Mouse (Mus musculus) MEL (cell line): ENCODE results near the gene Sgcd. TPM values are rescaled to one million over a fixed set of nuclear protein-coding genes. Genes with fewer than 3 reads are reported as not detected.

Source experiments
- DNase-seq: peaks from one replicate; pipeline ENCODE4 v3.0.0; 2011; ENCODE audit warnings: low read depth, low spot score
- H3K27ac ChIP-seq: 2 replicates; pipeline ENCODE4 v1.5.1; 2012; ENCODE audit warnings: low read depth, mild to moderate bottlenecking, control low read depth, low read length, moderate library complexity; ENCODE audit not compliant: control insufficient read depth
- H3K27me3 ChIP-seq, 2 experiments: fragments of 150-350 bp in 1 of 2; sonication (generic) in 1 of 2; 2 replicates each; pipeline ENCODE4 v1.6.1; 2012; ENCODE audit warnings: low read length in 2 of 2, mild to moderate bottlenecking in 2 of 2, improper control_type of control experiment in 1 of 2, moderate library complexity in 1 of 2; ENCODE audit not compliant: insufficient read depth in 2 of 2, control insufficient read depth in 1 of 2
- H3K36me3 ChIP-seq, 2 experiments: 2 replicates each; pipeline ENCODE4 v1.6.1; 2012 to 2014; ENCODE audit warnings: low read length in 2 of 2, improper control_type of control experiment in 1 of 2, inconsistent platforms in 1 of 2, mild to moderate bottlenecking in 1 of 2; ENCODE audit not compliant: insufficient read depth in 2 of 2, control insufficient read depth in 1 of 2
- H3K4me1 ChIP-seq, 2 experiments: fragments of 150-350 bp in 1 of 2; sonication (generic) in 1 of 2; 2 replicates each; pipeline ENCODE4 v1.6.1; 2012; ENCODE audit warnings: low read length in 2 of 2, improper control_type of control experiment in 1 of 2, mild to moderate bottlenecking in 1 of 2; ENCODE audit not compliant: insufficient read depth in 2 of 2, control insufficient read depth in 1 of 2
- H3K4me3 ChIP-seq, 2 experiments: fragments of 150-350 bp in 1 of 2; sonication (generic) in 1 of 2; 2 replicates each; pipeline ENCODE4 v1.5.1; 2012; ENCODE audit warnings: low read depth in 2 of 2, low read length in 2 of 2, mild to moderate bottlenecking in 2 of 2, moderate library complexity in 2 of 2, control low read depth in 1 of 2, improper control_type of control experiment in 1 of 2; ENCODE audit not compliant: control insufficient read depth in 1 of 2, insufficient read depth in 1 of 2
- H3K79me2 ChIP-seq: 2 replicates; pipeline ENCODE4 v1.6.1; 2012; ENCODE audit warnings: mild to moderate bottlenecking, low read length, moderate library complexity; ENCODE audit not compliant: control insufficient read depth, poor library complexity, insufficient read depth
- H3K9ac ChIP-seq: 2 replicates; pipeline ENCODE4 v1.6.1; 2012; ENCODE audit warnings: low read depth, mild to moderate bottlenecking, control low read depth, low read length, moderate library complexity; ENCODE audit not compliant: control insufficient read depth, poor library complexity, severe bottlenecking
- H3K9me3 ChIP-seq: fragments of 150-350 bp; sonication (generic); replicated peaks from 2 replicates; pipeline ENCODE4 v1.6.1; 2012; ENCODE audit warnings: mild to moderate bottlenecking, low read length, improper control_type of control experiment, moderate library complexity; ENCODE audit not compliant: insufficient read depth
- BHLHE40 ChIP-seq: IDR thresholded peaks from 2 replicates; pipeline ENCODE4 v1.6.1; 2012; ENCODE audit warnings: low read depth, mild to moderate bottlenecking, inconsistent platforms, low read length, improper control_type of control experiment, borderline replicate concordance
- CHD2 ChIP-seq: IDR thresholded peaks from 2 replicates; pipeline ENCODE4 v1.6.1; 2011; ENCODE audit warnings: low read length, improper control_type of control experiment
- EP300 ChIP-seq, 2 experiments: IDR thresholded peaks; 2 replicates each; pipeline ENCODE4 v1.6.1; 2011; ENCODE audit warnings: improper control_type of control experiment in 2 of 2, low read length in 2 of 2, low read depth in 1 of 2, mild to moderate bottlenecking in 1 of 2
- ETS1 ChIP-seq: IDR thresholded peaks from 2 replicates; pipeline ENCODE4 v1.6.1; 2012; ENCODE audit warnings: low read depth, mild to moderate bottlenecking, inconsistent platforms, low read length, improper control_type of control experiment, moderate library complexity
- GATA1 ChIP-seq: IDR thresholded peaks from 2 replicates; pipeline ENCODE4 v1.6.1; 2011; ENCODE audit warnings: low read depth, low read length, improper control_type of control experiment
- HCFC1 ChIP-seq: IDR thresholded peaks from 2 replicates; pipeline ENCODE4 v1.6.1; 2012; ENCODE audit warnings: low read depth, mild to moderate bottlenecking, inconsistent platforms, low read length, improper control_type of control experiment, moderate library complexity
- MAFK ChIP-seq: IDR thresholded peaks from 2 replicates; pipeline ENCODE4 v1.6.1; 2011; ENCODE audit warnings: low read depth, mild to moderate bottlenecking, low read length, improper control_type of control experiment, borderline replicate concordance
- MYB ChIP-seq: IDR thresholded peaks from 2 replicates; pipeline ENCODE4 v1.6.1; 2011; ENCODE audit warnings: mild to moderate bottlenecking, low read depth, low read length, improper control_type of control experiment
- MYC ChIP-seq: IDR thresholded peaks from 2 replicates; pipeline ENCODE4 v1.6.1; 2011; ENCODE audit warnings: low read depth, mild to moderate bottlenecking, low read length, improper control_type of control experiment, moderate library complexity
- NELFE ChIP-seq: IDR thresholded peaks from 2 replicates; pipeline ENCODE4 v1.6.1; 2011; ENCODE audit warnings: low read depth, low read length, improper control_type of control experiment
- POLR2A ChIP-seq, 2 experiments: IDR thresholded peaks; 2 replicates each; pipeline ENCODE4 v1.6.1; 2011 to 2012; ENCODE audit warnings: low read length in 2 of 2, mild to moderate bottlenecking in 2 of 2, control low read depth in 1 of 2, improper control_type of control experiment in 1 of 2, low read depth in 1 of 2, moderate library complexity in 1 of 2; ENCODE audit not compliant: control insufficient read depth in 1 of 2, insufficient read depth in 1 of 2, poor library complexity in 1 of 2
- POLR2AphosphoS5 ChIP-seq: IDR thresholded peaks from 2 replicates; pipeline ENCODE4 v1.6.1; 2012; ENCODE audit warnings: low read depth, borderline replicate concordance, mild to moderate bottlenecking, inconsistent platforms, low read length, moderate library complexity, mixed read lengths
- SIN3A ChIP-seq: IDR thresholded peaks from 2 replicates; pipeline ENCODE4 v1.6.1; 2012; ENCODE audit warnings: low read length, improper control_type of control experiment, inconsistent platforms
- TAL1 ChIP-seq: IDR thresholded peaks from 2 replicates; pipeline ENCODE4 v1.6.1; 2012; ENCODE audit warnings: mild to moderate bottlenecking, inconsistent platforms, low read length, moderate library complexity, mixed read lengths
- TBP ChIP-seq: IDR thresholded peaks from 2 replicates; pipeline ENCODE4 v1.8.0; 2011; ENCODE audit warnings: low read depth, low read length, improper control_type of control experiment
- USF2 ChIP-seq, 2 experiments: IDR thresholded peaks; 2 replicates each; pipeline ENCODE4 v1.6.1; 2011 to 2012; ENCODE audit warnings: improper control_type of control experiment in 2 of 2, low read length in 2 of 2, borderline replicate concordance in 1 of 2, inconsistent platforms in 1 of 2, low read depth in 1 of 2, mild to moderate bottlenecking in 1 of 2; ENCODE audit not compliant: insufficient read depth in 1 of 2
- ZNF384 ChIP-seq: IDR thresholded peaks from 2 replicates; pipeline ENCODE4 v1.6.1; 2012; ENCODE audit warnings: low read depth, mild to moderate bottlenecking, inconsistent platforms, low read length, improper control_type of control experiment
- polyA plus RNA-seq, 2 experiments: library from polyadenylated mRNA; stranded (reverse) in 1 of 2; unstranded in 1 of 2; fragments of >175 nt in 1 of 2; fragments of >200 nt in 1 of 2; gene quantifications; 2 replicates each; pipeline versions ENCODE4 v1.2.1 to v1.2.4; 2012; ENCODE audit warnings: low replicate concordance in 2 of 2, low read depth in 1 of 2; ENCODE audit not compliant: insufficient read length in 2 of 2, insufficient read depth in 1 of 2, missing spikeins in 1 of 2
- total RNA-seq: library from RNA; depleted of rRNA; stranded (reverse); fragments of 300-350 nt; gene quantifications from 2 replicates; pipeline ENCODE4 v1.2.3, GENCODE M21; 2012

Gene Sgcd
- total and polyA plus RNA-seq, 3 experiments, result not detected

DNA sequence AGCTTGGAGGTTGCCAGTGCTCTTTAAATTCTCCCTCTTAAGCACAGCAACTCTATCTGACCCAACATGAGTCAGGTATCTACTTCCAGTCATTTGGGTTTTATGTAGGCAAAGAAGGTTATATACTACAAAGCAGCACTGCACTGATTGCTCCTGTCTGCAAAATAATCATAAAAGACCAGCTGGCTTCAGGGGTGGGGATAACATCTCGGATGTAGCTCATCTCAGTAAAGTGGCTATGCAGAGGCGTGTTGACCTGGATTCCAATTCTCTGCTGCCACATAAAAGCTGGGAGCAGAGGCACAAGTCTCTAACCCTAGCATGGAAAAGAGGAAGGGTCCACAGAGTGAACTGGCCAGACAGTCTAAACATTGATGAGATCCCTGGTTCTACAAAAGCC is 71.2 kb downstream of the Sgcd start:
- Histone ChIP-seq H3K9ac (no peak overlapping the region), H3K4me1 (no peaks in the 10 kb centered on the region), H3K27ac (no peak overlapping the region), H3K27me3 (no peaks in the 10 kb centered on the region), H3K36me3 (no peaks in the 10 kb centered on the region), H3K79me2 (no peaks in the 10 kb centered on the region), H3K4me3 (no peak overlapping the region), H3K9me3 (no peaks in the 10 kb centered on the region)
- TF ChIP-seq POLR2A (IDR thresholded peaks at IDR 0.05; ENCODE audit: control insufficient read depth in 1 of 2, insufficient read depth in 1 of 2, low read depth in 1 of 2, low read length in 2 of 2, poor library complexity in 1 of 2), result no peak
- no peak for TF ChIP-seq NELFE
- no peak for TF ChIP-seq TBP
- TF ChIP-seq EP300 (IDR thresholded peaks at IDR 0.05; ENCODE audit: low read depth in 1 of 2, low read length in 2 of 2), result no peak
- TF ChIP-seq HCFC1, result no peak
- TF ChIP-seq USF2 (IDR thresholded peaks at IDR 0.05; ENCODE audit: borderline replicate concordance in 1 of 2, insufficient read depth in 1 of 2, low read depth in 1 of 2, low read length in 2 of 2), result no peak
- no peak for TF ChIP-seq MYB
- DNase-seq, result no peak

- Histone ChIP-seq H3K9me3 (no peaks in the 10 kb centered on the region), H3K4me3 (no peak overlapping the region), H3K27ac (no peak overlapping the region), H3K27me3 (no peaks in the 10 kb centered on the region), H3K4me1 (no peaks in the 10 kb centered on the region), H3K9ac (no peak overlapping the region), H3K79me2 (no peaks in the 10 kb centered on the region), H3K36me3 (no peaks in the 10 kb centered on the region)
- no peak for DNase-seq
- TF ChIP-seq HCFC1 (no peak), MYC (no peak), TAL1 (no peak), BHLHE40 (no peak), GATA1 (no peak), CHD2 (no peak), MAFK (no peak), NELFE (no peak), SIN3A (no peak), ZNF384 (no peak), ETS1 (no peak), USF2 (IDR thresholded peaks at IDR 0.05; ENCODE audit: borderline replicate concordance in 1 of 2, insufficient read depth in 1 of 2, low read depth in 1 of 2, low read length in 2 of 2) (no peak), POLR2AphosphoS5 (no peak), MYB (no peak)
Measured at GRCm38 (mm10) chr11:47891617-47892172, 97.1 kb downstream of the Sgcd start.
